Mouse (Mus musculus) G1E (cell line): ENCODE data around the gene Rsph1. TPM values are rescaled to one million over a fixed set of nuclear protein-coding genes. Genes with fewer than 3 reads are reported as not detected.

Experiments used
- ATAC-seq: 2 replicates; pipeline ENCODE4 v1.8.0; 2016; ENCODE audit warnings: mild to moderate bottlenecking; ENCODE audit not compliant: insufficient number of reproducible peaks, poor library complexity, low FRiP score, severe bottlenecking; ENCODE audit errors: extremely low read depth
- DNase-seq: peaks from one replicate; pipeline ENCODE4 v3.0.0; 2012; ENCODE audit warnings: low spot score
- H3K27me3 ChIP-seq: 2 replicates; pipeline ENCODE4 v1.6.1; 2012; ENCODE audit warnings: mild to moderate bottlenecking, low read length, inconsistent platforms; ENCODE audit not compliant: insufficient read depth
- H3K36me3 ChIP-seq: replicated peaks from 2 replicates; pipeline ENCODE3; 2012; ENCODE audit warnings: mild to moderate bottlenecking, inconsistent platforms
- H3K4me1 ChIP-seq: 2 replicates; pipeline ENCODE4 v1.6.1; 2012; ENCODE audit warnings: low read depth, low read length, inconsistent platforms, mixed read lengths; ENCODE audit not compliant: insufficient read depth
- H3K4me3 ChIP-seq: 2 replicates; pipeline ENCODE4 v1.5.1; 2012; ENCODE audit warnings: low read depth, mild to moderate bottlenecking, inconsistent platforms, low read length, moderate library complexity, mixed read lengths
- H3K9me3 ChIP-seq: replicated peaks from 2 replicates; pipeline ENCODE4 v1.6.1; 2012; ENCODE audit warnings: inconsistent platforms
- CTCF ChIP-seq: IDR thresholded peaks from 2 replicates; pipeline ENCODE4 v1.5.1; 2012; ENCODE audit warnings: low read depth, low read length, inconsistent platforms, mixed read lengths
- GATA1 ChIP-seq: IDR thresholded peaks from 2 replicates; pipeline ENCODE4 v1.6.1; 2012; ENCODE audit warnings: borderline replicate concordance, low read length, inconsistent platforms, mixed read lengths
- GATA2 ChIP-seq: IDR thresholded peaks from 2 replicates; pipeline ENCODE4 v1.6.1; 2012; ENCODE audit warnings: low read depth, low read length, inconsistent platforms, borderline replicate concordance
- POLR2AphosphoS5 ChIP-seq: IDR thresholded peaks from 2 replicates; pipeline ENCODE4 v1.6.1; 2012; ENCODE audit warnings: low read depth, low read length, inconsistent platforms; ENCODE audit not compliant: insufficient replicate concordance
- TAL1 ChIP-seq: conservative IDR thresholded peaks from 2 replicates; pipeline ENCODE4 v1.6.1; 2012; ENCODE audit warnings: low read depth, low read length, inconsistent platforms, mixed read lengths
- polyA plus RNA-seq: library from polyadenylated mRNA; stranded (reverse); fragments of >175 nt; gene quantifications from 2 replicates; pipeline ENCODE4 v1.2.3, GENCODE M21; 2012
- total RNA-seq, 2 experiments: library from RNA; stranded (forward) in 1 of 2; stranded (reverse) in 1 of 2; fragments of 200-1000 nt in 1 of 2; fragments of >200 nt in 1 of 2; fragmentation: Nextera tagmentation in 1 of 2; gene quantifications; 2 replicates each; pipeline ENCODE4 v1.2.3; 2014 to 2017

Gene Rsph1
- total and polyA plus RNA-seq, 3 experiments = not detected

DNA sequence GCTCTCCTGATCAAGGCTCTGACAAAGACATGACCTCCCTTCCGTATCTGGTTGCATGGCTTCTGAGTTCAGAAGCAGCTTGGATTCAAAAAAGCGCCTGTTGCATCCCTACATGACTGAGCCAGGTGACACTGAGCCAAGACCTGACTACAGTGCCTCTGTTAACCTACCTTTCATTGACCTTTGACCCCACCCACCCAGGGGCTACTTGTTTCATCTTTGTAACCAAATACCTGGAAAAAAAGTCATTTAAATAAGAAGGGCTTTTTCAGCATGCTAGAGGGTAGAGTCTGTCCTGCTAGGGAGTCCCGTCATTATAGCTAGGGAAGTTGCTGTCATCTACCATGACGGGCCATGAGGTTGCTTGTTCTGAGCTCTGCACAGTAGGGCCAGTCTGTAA is 26.2 kb upstream of the Rsph1 start:
- TF ChIP-seq TAL1 (no peak), GATA2 (no peak), GATA1 (no peak), CTCF (no peak), POLR2AphosphoS5 (no peak)

GRCm38 (mm10) chr17:31300736-31301135 is 23.6 kb upstream of the Rsph1 start:
- Histone ChIP-seq H3K27me3 (no peaks in the 10 kb centered on the region), H3K4me3 (no peak overlapping the region), H3K4me1 (no peaks in the 10 kb centered on the region), H3K36me3 (no peaks in the 10 kb centered on the region), H3K9me3 (peaks cover 79% of the 10 kb centered on the region)
- ATAC-seq (no peak), DNase-seq (no peak)
- TF ChIP-seq CTCF (no peak), GATA2 (no peak), GATA1 (no peak), TAL1 (no peak), POLR2AphosphoS5 (no peak)

More for the DNA sequence above, 26.2 kb upstream of the Rsph1 start:
- Histone ChIP-seq H3K4me1 (no peaks in the 10 kb centered on the region), H3K9me3 (peaks cover 77% of the 10 kb centered on the region), H3K4me3 (no peak overlapping the region), H3K36me3 (no peaks in the 10 kb centered on the region), H3K27me3 (no peaks in the 10 kb centered on the region)
- no peak for ATAC-seq
- no peak for DNase-seq

GRCm38 (mm10) chr17:31299981-31300380 is 22.8 kb upstream of the Rsph1 start:
- H3K27me3 ChIP-seq = no peaks in the 10 kb centered on the region
- H3K4me1 ChIP-seq = no peaks in the 10 kb centered on the region
- H3K4me3 ChIP-seq = no peak overlapping the region
- H3K36me3 ChIP-seq = no peaks in the 10 kb centered on the region
- DNase-seq (no peak), ATAC-seq (no peak)
- no peak for TF ChIP-seq POLR2AphosphoS5
- no peak for TF ChIP-seq GATA1
- TF ChIP-seq GATA2 = no peak
- no peak for TF ChIP-seq TAL1
- TF ChIP-seq CTCF = no peak
- peaks cover 79% of the 10 kb centered on the region for H3K9me3 ChIP-seq

DNA sequence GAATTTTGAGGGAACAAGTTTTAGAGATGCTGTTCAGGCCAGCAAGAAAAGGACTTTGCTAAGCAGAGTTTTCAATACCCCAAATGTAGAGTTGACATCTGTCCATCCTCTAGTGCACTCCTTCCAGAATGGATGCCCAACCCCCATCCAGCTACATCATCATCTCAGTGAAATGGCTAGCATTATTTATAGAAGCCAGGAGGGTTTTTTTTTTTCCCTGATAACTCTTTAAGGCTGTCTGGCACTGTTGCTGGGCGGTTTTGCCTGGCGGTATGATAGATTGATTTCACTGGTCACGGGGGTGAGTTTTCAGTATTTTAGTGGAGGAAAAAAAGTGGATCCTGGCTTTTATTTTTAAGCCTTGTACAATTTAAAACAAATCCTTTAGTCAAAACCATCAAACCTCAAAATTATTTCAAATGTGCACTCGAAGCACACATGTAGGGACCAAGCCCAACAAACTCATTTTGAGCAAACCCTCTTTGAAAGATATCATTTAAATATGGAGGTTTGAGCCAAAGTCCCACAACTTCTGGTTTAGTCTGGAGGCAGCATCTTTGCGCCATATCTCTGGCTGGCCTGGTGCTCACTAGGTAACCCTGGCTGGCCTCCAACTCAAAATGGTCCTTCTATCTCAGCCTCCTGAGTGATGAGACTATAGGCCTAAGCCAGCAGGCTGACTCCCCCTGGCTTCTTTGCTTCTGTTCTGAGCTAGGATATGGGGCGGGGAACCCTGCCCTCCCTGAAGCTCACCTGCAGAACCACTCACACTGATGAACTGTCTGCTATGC is 21.4 kb upstream of the Rsph1 start:
- ATAC-seq (no peak), DNase-seq (no peak)
- no peaks in the 10 kb centered on the region for H3K4me1 ChIP-seq
- no peaks in the 10 kb centered on the region for H3K27me3 ChIP-seq
- no peaks in the 10 kb centered on the region for H3K36me3 ChIP-seq
- H3K4me3 ChIP-seq = no peak overlapping the region
- H3K9me3 ChIP-seq = peaks cover 75% of the 10 kb centered on the region
- TF ChIP-seq GATA1 = no peak
- TF ChIP-seq POLR2AphosphoS5 = no peak
- no peak for TF ChIP-seq CTCF
- no peak for TF ChIP-seq GATA2
- no peak for TF ChIP-seq TAL1

DNA sequence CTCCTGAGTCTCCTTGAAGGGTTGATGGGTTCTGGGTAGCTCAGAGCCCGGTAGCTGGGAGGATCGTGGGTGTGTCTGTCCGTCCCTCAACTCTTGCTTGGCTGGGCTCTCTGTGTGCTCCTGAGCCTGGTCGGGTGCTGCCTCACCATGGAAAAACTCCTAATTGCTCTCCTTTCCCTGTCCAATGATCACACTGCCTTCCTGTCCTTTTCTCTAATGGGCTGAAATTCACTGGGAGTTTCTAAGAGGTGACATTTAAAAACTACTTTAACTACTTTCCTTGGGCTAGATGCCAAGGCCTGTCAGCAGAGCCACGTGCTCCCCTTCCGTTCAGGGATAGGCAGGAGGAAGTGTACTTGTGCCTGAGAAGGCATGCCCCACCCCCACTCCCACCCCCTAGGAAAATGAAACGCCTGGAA is 20.3 kb upstream of the Rsph1 start:
- Histone ChIP-seq H3K4me3 (no peak overlapping the region), H3K9me3 (peaks cover 64% of the 10 kb centered on the region), H3K27me3 (no peaks in the 10 kb centered on the region), H3K4me1 (no peaks in the 10 kb centered on the region), H3K36me3 (no peaks in the 10 kb centered on the region)
- ATAC-seq = no peak
- TF ChIP-seq CTCF (no peak), POLR2AphosphoS5 (no peak), TAL1 (no peak), GATA1 (no peak), GATA2 (no peak)
- DNase-seq = no peak

GRCm38 (mm10) chr17:31295892-31296781 is 19.0 kb upstream of the Rsph1 start:
- ATAC-seq = no peak

More at GRCm38 (mm10) chr17:31295892-31296781, 19.0 kb upstream of the Rsph1 start:
- no peak for DNase-seq
- peaks cover 59% of the 10 kb centered on the region for H3K9me3 ChIP-seq
- H3K36me3 ChIP-seq = no peaks in the 10 kb centered on the region
- H3K4me1 ChIP-seq = no peaks in the 10 kb centered on the region
- no peak overlapping the region; the same call in 1 of the 2 replicates for H3K4me3 ChIP-seq
- no peak for TF ChIP-seq POLR2AphosphoS5
- no peak for TF ChIP-seq GATA1
- no peak for TF ChIP-seq CTCF
- TF ChIP-seq GATA2 = no peak
- no peak for TF ChIP-seq TAL1
- no peaks in the 10 kb centered on the region for H3K27me3 ChIP-seq
